Mouse (Mus musculus) forebrain, embryonic 11.5 days (tissue): Measurements from ENCODE around the gene Egfl6. TPM values are rescaled to one million over a fixed set of nuclear protein-coding genes. Genes with fewer than 3 reads are reported as not detected.

Source experiments
- ATAC-seq: fragments of 200-750 bp; cut with Nextera tagmentation; replicated peaks from 2 replicates; pipeline ENCODE4 v1.8.0; 2017; ENCODE audit warnings: moderate TSS enrichment; ENCODE audit not compliant: low FRiP score
- DNase-seq: peaks from one replicate; pipeline ENCODE4 v3.0.0-alpha.2; 2017; ENCODE audit warnings: low spot score
- H3K27ac ChIP-seq: fragments of 300-500 bp; sonication (generic); 2 replicates; pipeline ENCODE4 v1.5.1; 2014; ENCODE audit warnings: low read depth, low read length
- H3K27me3 ChIP-seq: fragments of 300-500 bp; sonication (generic); 2 replicates; pipeline ENCODE4 v1.6.1; 2014; ENCODE audit warnings: mild to moderate bottlenecking, low read length, mixed read lengths; ENCODE audit not compliant: control insufficient read depth, insufficient read depth
- H3K36me3 ChIP-seq: fragments of 300-500 bp; sonication (generic); 2 replicates; pipeline ENCODE4 v1.6.1; 2014; ENCODE audit warnings: mild to moderate bottlenecking, low read length, moderate library complexity, mixed read lengths; ENCODE audit not compliant: control insufficient read depth, insufficient read depth
- H3K4me1 ChIP-seq: fragments of 300-500 bp; sonication (generic); replicated peaks from 2 replicates; pipeline ENCODE4 v1.6.1; 2014; ENCODE audit warnings: low read length, mixed read lengths; ENCODE audit not compliant: control insufficient read depth, insufficient read depth
- H3K4me2 ChIP-seq: fragments of 300-500 bp; sonication (generic); 2 replicates; pipeline ENCODE4 v1.6.1; 2014; ENCODE audit warnings: low read depth, mild to moderate bottlenecking, low read length, moderate library complexity, mixed read lengths; ENCODE audit not compliant: severe bottlenecking
- H3K4me3 ChIP-seq: fragments of 300-500 bp; sonication (generic); 2 replicates; pipeline ENCODE4 v1.5.1; 2014; ENCODE audit warnings: low read depth, low read length
- H3K9ac ChIP-seq: fragments of 300-500 bp; sonication (generic); 2 replicates; pipeline ENCODE4 v1.6.1; 2014; ENCODE audit warnings: low read length
- H3K9me3 ChIP-seq: fragments of 300-500 bp; sonication (generic); 2 replicates; pipeline ENCODE4 v1.6.1; 2016; ENCODE audit warnings: low read length, mixed read lengths; ENCODE audit not compliant: control insufficient read depth
- WGBS: fragments of 180-500 bp; shearing (Covaris S2); extraction: QIAGEN DNeasy Blood & Tissue Kit; methylation state at CpG from one replicate; pipeline ENCODE4 v1.1.7; 2014; 5-methylcytosine and 5-hydroxymethylcytosine counted together
- polyA plus RNA-seq: library from polyadenylated mRNA; unstranded; fragments of >200 nt; fragmentation: Nextera tagmentation; extraction: Ambion mirVana; gene quantifications from 2 replicates; pipeline ENCODE4 v1.2.1, GENCODE M21; 2014

The Egfl6 gene
- polyA plus RNA-seq, 1 experiment from 2014 or later = 7.5 TPM

DNA sequence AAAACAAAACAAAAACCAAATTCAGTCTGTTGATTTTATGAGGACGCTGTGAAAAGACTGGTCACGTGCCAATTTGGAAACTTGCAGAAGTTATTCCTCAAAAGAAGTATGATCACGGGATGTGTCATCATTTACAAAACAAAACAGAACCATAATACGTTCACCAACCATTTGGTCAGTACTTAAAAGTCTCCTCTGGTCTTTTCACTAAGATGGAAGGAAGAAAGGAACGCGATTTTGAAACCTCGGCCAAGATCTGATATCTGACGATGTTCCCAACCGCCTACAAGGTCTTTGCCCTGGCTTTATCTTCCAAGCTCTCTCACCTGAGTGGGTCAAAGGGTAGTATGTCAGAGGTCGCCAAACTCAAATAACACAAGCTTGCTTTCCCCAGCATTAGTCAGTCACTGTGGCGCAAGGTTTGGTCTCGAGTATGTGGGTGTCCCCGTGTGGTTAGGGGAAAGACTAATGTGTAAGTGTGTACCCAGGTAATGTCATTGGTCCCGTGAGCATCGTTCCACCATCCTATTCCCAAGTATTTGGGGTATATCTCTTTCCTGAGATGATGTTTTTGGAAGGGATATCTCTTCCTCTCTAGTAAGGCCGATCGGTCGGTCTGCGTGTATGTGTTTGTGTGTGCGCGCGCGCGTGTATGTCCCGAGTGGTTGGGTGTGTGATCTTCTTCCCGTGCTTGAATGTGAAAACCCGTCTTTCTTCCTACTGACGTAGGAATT, 106.7 kb downstream of the Egfl6 start:
- no peak for DNase-seq
- H3K4me2 ChIP-seq = peak overlapping the region; percentile 53
- H3K4me1 ChIP-seq = no peaks in the 10 kb centered on the region
- no peaks in the 10 kb centered on the region for H3K9me3 ChIP-seq
- H3K27ac ChIP-seq = no peak overlapping the region
- H3K4me3 ChIP-seq = peak overlapping the region; percentile 55
- H3K9ac ChIP-seq = peak overlapping the region; percentile 70
- no peak; the same call in 1 of the 2 replicates for ATAC-seq
- WGBS = 25% methylated on average over 28 of the region's 28 CpGs
- no peaks in the 10 kb centered on the region for H3K36me3 ChIP-seq
- H3K27me3 ChIP-seq = no peaks in the 10 kb centered on the region; the same call in 1 of the 2 replicates

DNA sequence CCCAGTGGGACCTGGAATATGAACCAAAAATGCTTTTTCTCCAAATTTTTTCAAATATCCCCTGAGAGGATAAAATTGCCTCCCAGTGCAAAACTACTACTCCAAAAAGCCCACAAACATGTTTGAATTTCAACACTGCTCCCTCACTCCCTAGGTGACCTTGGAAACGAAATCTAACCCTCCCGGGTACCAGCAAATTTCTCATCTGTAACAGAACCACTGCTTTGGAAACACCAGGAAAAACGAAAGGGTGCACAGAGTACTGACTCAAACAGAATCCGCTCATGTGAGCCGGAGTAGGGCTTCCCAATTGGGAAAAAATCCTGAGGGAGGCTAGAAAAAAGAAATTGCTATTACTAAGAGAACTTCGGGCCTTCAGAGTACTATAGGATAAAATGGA, 108.1 kb downstream of the Egfl6 start:
- Histone ChIP-seq H3K36me3 (no peaks in the 10 kb centered on the region), H3K27me3 (no peaks in the 10 kb centered on the region; the same call in 1 of the 2 replicates), H3K4me2 (no peak overlapping the region), H3K4me1 (no peaks in the 10 kb centered on the region), H3K27ac (no peak overlapping the region), H3K9me3 (no peaks in the 10 kb centered on the region), H3K9ac (no peak overlapping the region), H3K4me3 (no peak overlapping the region)
- ATAC-seq (no peak), DNase-seq (no peak)
- WGBS = 81% methylated on average over 6 of the region's 6 CpGs

Other genes with a start within 250 kb of the Egfl6 start
- 37.0 and 37.2 TPM in 2 replicates for gene Trappc2, start 145.1 kb downstream of the Egfl6 start, polyA plus RNA-seq
- 7.3 and 8.9 TPM in 2 replicates for gene Ofd1, start 145.0 kb downstream of the Egfl6 start, polyA plus RNA-seq
- 45.1 and 53.6 TPM in 2 replicates for gene Rab9, start 105.9 kb downstream of the Egfl6 start, polyA plus RNA-seq
- 14.5 and 16.0 TPM in 2 replicates for gene Tceanc, start 67.2 kb downstream of the Egfl6 start, polyA plus RNA-seq